Mouse (Mus musculus): ENCODE measurements at regions not wholly inside any gene's neighbourhood (a gene's known extent, or its start where the extent isn't known, plus 50 kb on each side); places are given as distances from the start of the nearest gene placed in this dataset.

DNA sequence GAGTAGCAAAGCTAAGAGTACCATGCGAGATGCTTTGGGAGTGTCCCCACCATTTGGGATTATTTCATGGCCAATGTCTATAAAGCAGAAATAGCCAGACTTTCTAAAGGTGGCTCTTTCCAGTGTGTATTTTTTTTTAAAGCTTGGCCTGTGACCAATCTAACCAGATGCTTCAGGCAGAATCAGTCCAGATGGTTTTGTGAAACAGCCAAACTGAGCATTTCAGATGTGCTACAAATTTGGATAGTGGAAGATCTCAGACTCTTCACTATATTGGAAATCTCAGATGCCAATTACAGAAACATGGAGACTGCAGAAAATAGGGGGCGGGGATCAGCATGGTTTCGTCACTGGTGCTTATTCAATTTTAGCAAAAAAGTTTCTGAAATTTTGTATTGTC is 213.6 kb upstream of the Nmur2 start:
- ATAC-seq (ENCODE audit: low FRiP score, low TSS enrichment): no peak
- Histone ChIP-seq H3K4me2 (replicated peaks; ENCODE audit: low read depth, low read length) (no peak overlapping the region), H3K27me3 (ENCODE audit: insufficient read depth, low read length) (no peaks in the 10 kb centered on the region), H3K9ac (replicated peaks; ENCODE audit: low read length) (no peak overlapping the region), H3K9me3 (ENCODE audit: low read length) (no peaks in the 10 kb centered on the region), H3K4me1 (ENCODE audit: insufficient read depth, low read length) (no peaks in the 10 kb centered on the region), H3K27ac (ENCODE audit: low read length) (no peak overlapping the region), H3K4me3 (ENCODE audit: low read length) (no peak overlapping the region), H3K36me3 (ENCODE audit: insufficient read depth, low read length) (no peaks in the 10 kb centered on the region)
- WGBS: 92% methylated on average over 3 of the region's 3 CpGs

DNA sequence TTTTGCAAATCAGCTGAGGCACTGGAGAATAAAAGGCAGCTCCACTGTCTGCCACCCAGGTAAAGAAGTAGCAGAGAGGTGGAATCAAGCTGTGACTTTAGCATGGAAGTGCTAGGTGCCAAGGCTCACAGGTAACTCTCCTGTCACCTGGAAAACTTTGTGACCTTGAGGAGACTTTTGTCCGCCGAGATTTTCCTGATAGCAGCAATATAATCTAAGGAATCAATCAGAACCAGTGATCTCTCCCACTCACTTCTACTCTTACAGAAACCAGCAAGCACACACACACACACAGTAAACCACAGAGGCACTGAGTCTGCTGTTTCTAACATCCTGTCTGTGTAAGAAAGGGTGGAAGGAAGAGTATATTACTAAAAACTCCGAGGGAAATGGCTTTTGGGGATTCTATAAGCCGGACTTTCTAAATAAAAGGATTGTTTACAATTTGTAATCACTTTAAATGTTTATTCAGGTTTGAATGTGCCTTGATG is 206.6 kb upstream of the Nmur2 start:
- no peak overlapping the region for H3K4me2 ChIP-seq (replicated peaks; ENCODE audit: low read depth, low read length)
- ATAC-seq (ENCODE audit: low FRiP score, low TSS enrichment): no peak
- no peaks in the 10 kb centered on the region for H3K9me3 ChIP-seq (ENCODE audit: low read length)
- H3K27ac ChIP-seq (ENCODE audit: low read length): no peak overlapping the region
- H3K9ac ChIP-seq (replicated peaks; ENCODE audit: low read length): no peak overlapping the region
- H3K4me3 ChIP-seq (ENCODE audit: low read length): no peak overlapping the region
- no peaks in the 10 kb centered on the region for H3K4me1 ChIP-seq (ENCODE audit: insufficient read depth, low read length)
- 43% methylated on average over 4 of the region's 4 CpGs for WGBS
- H3K27me3 ChIP-seq (ENCODE audit: insufficient read depth, low read length): no peaks in the 10 kb centered on the region
- H3K36me3 ChIP-seq (ENCODE audit: insufficient read depth, low read length): no peaks in the 10 kb centered on the region

DNA sequence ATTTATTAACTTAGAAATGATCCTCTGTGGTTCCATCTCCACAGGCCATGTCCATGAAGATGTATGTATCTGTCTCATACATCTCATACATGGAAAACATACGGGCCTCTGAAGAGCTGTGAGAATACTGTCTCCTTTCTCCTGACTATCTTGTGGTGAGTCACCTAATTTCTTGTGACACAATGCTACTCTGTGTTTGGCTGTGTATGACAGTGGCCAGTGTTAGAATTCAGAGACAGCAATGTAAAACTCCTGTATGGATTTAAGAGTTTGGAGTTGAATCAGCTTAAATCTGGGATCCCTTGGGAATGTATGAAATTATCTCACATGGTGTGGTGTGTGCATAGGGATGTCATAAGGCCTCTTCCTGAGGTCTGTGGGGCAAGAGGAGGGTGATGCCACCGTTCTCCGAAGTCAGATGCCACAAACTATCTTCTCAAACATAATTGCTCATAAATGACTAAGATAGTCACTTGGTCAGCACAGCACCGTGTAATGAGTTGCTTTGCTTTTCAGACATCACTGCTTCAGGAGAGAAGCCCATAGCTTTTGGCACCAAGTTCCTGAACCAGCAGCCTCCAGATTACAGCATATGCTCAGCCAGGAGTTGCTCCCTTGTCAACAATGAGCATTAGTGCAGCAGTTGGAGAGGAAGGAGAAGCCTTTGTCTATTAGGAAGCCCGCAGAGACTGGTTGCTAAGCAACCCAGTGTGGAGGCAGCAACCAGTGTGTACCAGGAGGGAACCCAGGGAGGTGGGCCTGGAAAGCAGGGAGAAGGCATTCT is 205.9 kb upstream of the Nmur2 start:
- no peak overlapping the region for H3K9ac ChIP-seq (replicated peaks; ENCODE audit: low read length)
- no peaks in the 10 kb centered on the region for H3K9me3 ChIP-seq (ENCODE audit: low read length)
- H3K27me3 ChIP-seq (ENCODE audit: insufficient read depth, low read length): no peaks in the 10 kb centered on the region
- no peaks in the 10 kb centered on the region for H3K4me1 ChIP-seq (ENCODE audit: insufficient read depth, low read length)
- H3K27ac ChIP-seq (ENCODE audit: low read length): no peak overlapping the region
- H3K4me2 ChIP-seq (replicated peaks; ENCODE audit: low read depth, low read length): no peak overlapping the region
- H3K4me3 ChIP-seq (ENCODE audit: low read length): no peak overlapping the region
- 57% methylated on average over 5 of the region's 5 CpGs for WGBS
- peak; percentile 35; the same call in 1 of the 2 replicates for ATAC-seq (ENCODE audit: low FRiP score, low TSS enrichment)
- H3K36me3 ChIP-seq (ENCODE audit: insufficient read depth, low read length): no peaks in the 10 kb centered on the region

DNA sequence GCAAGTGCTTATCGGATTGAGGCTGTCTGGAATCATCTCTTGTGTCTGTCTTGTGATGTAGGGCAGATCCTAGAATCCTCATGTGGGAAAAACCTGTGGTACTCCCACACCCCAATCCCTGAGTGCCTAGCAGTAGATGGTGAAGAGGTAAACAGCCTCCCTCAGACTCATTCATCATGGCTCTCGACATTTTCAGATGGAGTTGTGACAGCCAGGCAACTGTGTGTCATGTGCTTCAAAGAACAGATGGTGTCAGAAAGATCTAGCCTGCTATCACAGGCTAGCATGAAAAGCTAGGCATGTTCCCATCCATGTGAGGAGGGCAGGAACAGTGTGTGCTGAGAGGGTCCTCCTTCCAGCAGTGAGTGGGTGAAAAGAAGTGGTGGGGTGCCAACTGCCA is 204.1 kb upstream of the Nmur2 start:
- no peaks in the 10 kb centered on the region for H3K36me3 ChIP-seq (ENCODE audit: insufficient read depth, low read length)
- H3K27me3 ChIP-seq (ENCODE audit: insufficient read depth, low read length): no peaks in the 10 kb centered on the region
- 83% methylated on average over 2 of the region's 2 CpGs for WGBS
- H3K9ac ChIP-seq (replicated peaks; ENCODE audit: low read length): no peak overlapping the region
- H3K4me2 ChIP-seq (replicated peaks; ENCODE audit: low read depth, low read length): no peak overlapping the region
- no peak overlapping the region for H3K4me3 ChIP-seq (ENCODE audit: low read length)
- no peak overlapping the region for H3K27ac ChIP-seq (ENCODE audit: low read length)
- no peak for ATAC-seq (ENCODE audit: low FRiP score, low TSS enrichment)
- H3K4me1 ChIP-seq (ENCODE audit: insufficient read depth, low read length): no peaks in the 10 kb centered on the region
- H3K9me3 ChIP-seq (ENCODE audit: low read length): no peaks in the 10 kb centered on the region

DNA sequence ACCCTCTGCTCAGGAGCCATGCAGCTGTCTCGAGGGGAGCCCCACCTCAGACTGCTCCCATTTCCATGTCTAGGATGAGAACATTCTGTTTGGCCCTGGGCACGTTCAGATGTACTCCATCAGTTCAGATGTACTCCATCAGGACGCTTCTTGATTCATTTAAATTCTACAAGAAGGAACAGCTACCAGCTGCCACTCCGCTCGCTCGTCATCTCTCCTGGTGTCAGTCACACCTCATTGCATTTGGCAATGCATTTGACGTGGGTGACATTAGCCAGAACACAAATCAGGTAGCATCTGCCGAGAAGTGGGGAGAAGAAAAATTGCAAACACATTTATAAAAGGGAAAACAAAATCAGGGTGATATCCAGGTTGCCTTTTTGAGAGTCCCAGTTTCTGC is 202.6 kb upstream of the Nmur2 start:
- 74% methylated on average over 8 of the region's 8 CpGs for whole genome bisulfite sequencing

DNA sequence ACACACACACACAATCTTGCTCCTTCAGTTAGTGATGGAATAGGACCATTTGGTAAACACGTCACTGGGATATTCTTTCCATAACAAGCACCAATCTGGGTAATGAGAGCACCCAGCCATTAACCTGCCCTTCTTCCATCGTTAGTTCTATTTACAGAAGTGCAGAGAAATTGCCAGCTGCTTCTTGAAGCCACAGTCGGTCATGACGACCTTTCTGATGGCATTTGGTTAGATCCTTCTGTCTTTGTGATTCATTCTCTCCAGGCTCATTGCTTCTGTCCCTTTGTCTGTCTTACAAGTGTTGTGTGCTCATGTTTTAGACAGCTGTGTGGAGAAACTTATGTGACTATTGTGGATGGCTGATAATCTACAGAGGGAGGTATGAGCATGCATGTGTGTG is 197.9 kb upstream of the Nmur2 start:
- Histone ChIP-seq H3K4me2 (replicated peaks; ENCODE audit: low read depth, low read length) (no peak overlapping the region), H3K9ac (replicated peaks; ENCODE audit: low read length) (no peak overlapping the region), H3K27ac (ENCODE audit: low read length) (no peak overlapping the region), H3K27me3 (ENCODE audit: insufficient read depth, low read length) (no peaks in the 10 kb centered on the region), H3K36me3 (ENCODE audit: insufficient read depth, low read length) (no peaks in the 10 kb centered on the region), H3K4me1 (ENCODE audit: insufficient read depth, low read length) (no peaks in the 10 kb centered on the region), H3K9me3 (ENCODE audit: low read length) (no peaks in the 10 kb centered on the region), H3K4me3 (ENCODE audit: low read length) (no peak overlapping the region)
- 45% methylated on average over 4 of the region's 4 CpGs for WGBS
- no peak for ATAC-seq (ENCODE audit: low FRiP score, low TSS enrichment)

More for the DNA sequence above, 202.6 kb upstream of the Nmur2 start:
- H3K27ac ChIP-seq (ENCODE audit: low read length): no peak overlapping the region
- H3K36me3 ChIP-seq (ENCODE audit: insufficient read depth, low read length): no peaks in the 10 kb centered on the region
- no peaks in the 10 kb centered on the region for H3K27me3 ChIP-seq (ENCODE audit: insufficient read depth, low read length)
- ATAC-seq (ENCODE audit: low FRiP score, low TSS enrichment): no peak
- H3K9me3 ChIP-seq (ENCODE audit: low read length): no peaks in the 10 kb centered on the region
- H3K4me2 ChIP-seq (replicated peaks; ENCODE audit: low read depth, low read length): no peak overlapping the region
- H3K4me1 ChIP-seq (ENCODE audit: insufficient read depth, low read length): no peaks in the 10 kb centered on the region
- H3K4me3 ChIP-seq (ENCODE audit: low read length): no peak overlapping the region
- no peak overlapping the region for H3K9ac ChIP-seq (replicated peaks; ENCODE audit: low read length)

DNA sequence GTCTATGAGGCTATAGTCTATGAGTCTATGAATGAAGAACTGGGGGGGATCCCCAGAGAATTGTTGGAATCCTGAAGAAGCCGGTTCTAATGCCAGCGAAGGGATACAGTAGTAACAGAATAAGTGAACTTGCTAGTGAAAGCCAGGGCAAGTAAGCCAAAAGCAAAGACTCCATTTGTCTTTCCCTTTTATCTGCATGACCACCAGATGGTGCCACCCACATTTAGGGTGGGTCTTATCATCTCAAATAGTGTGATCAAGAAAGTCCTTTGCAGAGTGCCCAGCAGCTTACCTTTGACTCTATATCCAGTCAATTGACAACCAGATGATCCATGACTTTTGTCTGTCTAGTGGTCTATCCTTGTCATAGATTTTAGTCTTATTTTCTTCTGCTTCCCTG is 184.2 kb upstream of the Nmur2 start:
- Histone ChIP-seq H3K27ac (ENCODE audit: low read length) (no peak overlapping the region), H3K4me3 (ENCODE audit: low read length) (no peak overlapping the region), H3K4me1 (ENCODE audit: insufficient read depth, low read length) (no peaks in the 10 kb centered on the region), H3K9ac (replicated peaks; ENCODE audit: low read length) (no peak overlapping the region), H3K27me3 (ENCODE audit: insufficient read depth, low read length) (no peaks in the 10 kb centered on the region), H3K4me2 (replicated peaks; ENCODE audit: low read depth, low read length) (no peak overlapping the region), H3K36me3 (ENCODE audit: insufficient read depth, low read length) (no peaks in the 10 kb centered on the region), H3K9me3 (ENCODE audit: low read length) (no peaks in the 10 kb centered on the region)
- WGBS: 94% methylated on average over 2 of the region's 2 CpGs
- no peak for ATAC-seq (ENCODE audit: low FRiP score, low TSS enrichment)

DNA sequence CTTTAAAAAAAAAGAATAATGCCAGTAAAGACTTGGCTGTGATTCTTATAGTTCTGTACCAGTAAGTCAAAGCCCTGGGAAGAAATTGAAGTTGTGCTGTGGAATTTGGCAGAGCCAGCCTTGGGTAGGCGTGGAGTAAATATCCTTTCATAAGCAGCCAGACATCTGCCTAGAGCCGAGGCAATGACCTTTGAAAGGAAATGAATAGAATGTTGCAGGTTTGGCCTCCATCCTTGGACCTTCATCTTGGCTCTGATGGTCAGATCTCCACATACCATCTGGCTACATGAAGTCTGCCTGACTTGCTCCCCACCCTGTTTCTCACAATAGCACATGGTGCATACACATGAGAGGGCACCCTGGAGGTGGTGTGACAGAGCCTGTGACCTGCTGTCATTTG is 174.9 kb upstream of the Nmur2 start:
- Histone ChIP-seq H3K9me3 (ENCODE audit: low read length) (no peaks in the 10 kb centered on the region), H3K9ac (replicated peaks; ENCODE audit: low read length) (no peak overlapping the region), H3K4me2 (replicated peaks; ENCODE audit: low read depth, low read length) (no peak overlapping the region), H3K27ac (ENCODE audit: low read length) (no peak overlapping the region), H3K4me1 (ENCODE audit: insufficient read depth, low read length) (no peaks in the 10 kb centered on the region), H3K36me3 (ENCODE audit: insufficient read depth, low read length) (no peaks in the 10 kb centered on the region), H3K27me3 (ENCODE audit: insufficient read depth, low read length) (no peaks in the 10 kb centered on the region), H3K4me3 (ENCODE audit: low read length) (no peak overlapping the region)
- 91% methylated on average over 2 of the region's 2 CpGs for WGBS
- ATAC-seq (ENCODE audit: low FRiP score, low TSS enrichment): no peak

DNA sequence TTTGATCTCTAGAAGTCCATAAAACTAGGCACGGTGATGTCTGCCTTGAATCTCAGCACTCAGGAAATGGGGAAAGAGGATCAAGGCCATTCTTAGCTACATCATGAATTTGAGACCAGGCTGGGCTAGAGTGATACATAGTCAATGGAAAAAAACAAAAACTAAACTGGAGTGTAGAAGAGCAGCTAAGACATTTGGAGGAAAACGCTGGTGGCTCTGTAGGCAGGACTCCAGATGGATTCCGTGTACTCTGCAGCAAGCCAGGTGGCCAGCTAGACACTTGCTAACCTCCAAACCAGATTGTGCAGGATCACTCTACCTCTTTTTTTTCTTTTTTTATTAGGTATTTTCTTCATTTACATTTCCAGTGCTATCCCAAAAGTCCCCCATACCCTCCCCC is 161.0 kb upstream of the Nmur2 start:
- no peak overlapping the region for H3K4me3 ChIP-seq (ENCODE audit: low read length)
- H3K4me1 ChIP-seq (ENCODE audit: insufficient read depth, low read length): no peaks in the 10 kb centered on the region
- 89% methylated on average over 3 of the region's 3 CpGs for WGBS
- H3K27me3 ChIP-seq (ENCODE audit: insufficient read depth, low read length): no peaks in the 10 kb centered on the region
- H3K27ac ChIP-seq (ENCODE audit: low read length): no peak overlapping the region
- no peak for ATAC-seq (ENCODE audit: low FRiP score, low TSS enrichment)
- no peaks in the 10 kb centered on the region for H3K9me3 ChIP-seq (ENCODE audit: low read length)
- no peaks in the 10 kb centered on the region for H3K36me3 ChIP-seq (ENCODE audit: insufficient read depth, low read length)
- H3K9ac ChIP-seq (replicated peaks; ENCODE audit: low read length): no peak overlapping the region
- H3K4me2 ChIP-seq (replicated peaks; ENCODE audit: low read depth, low read length): no peak overlapping the region

DNA sequence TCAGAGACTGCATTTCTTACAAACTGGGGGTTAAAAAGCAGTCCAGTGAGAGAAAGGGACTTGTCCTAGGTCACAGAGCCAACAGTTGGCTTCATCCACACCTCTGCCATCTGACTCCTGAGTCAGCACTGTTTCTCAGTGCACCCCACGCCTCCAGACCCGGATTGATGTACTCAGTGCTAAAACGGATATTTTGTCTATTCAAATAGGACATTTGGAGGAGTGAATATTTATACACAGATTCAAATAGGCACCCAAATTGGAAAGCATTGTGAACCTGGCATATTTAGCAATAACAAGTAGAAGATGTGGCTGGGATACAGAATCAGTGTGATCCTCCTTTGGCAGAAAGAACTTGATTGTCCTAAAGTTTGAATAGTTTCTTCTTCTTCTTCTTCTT is 154.5 kb upstream of the Nmur2 start:
- 74% methylated on average over 3 of the region's 3 CpGs for WGBS
- H3K36me3 ChIP-seq (ENCODE audit: insufficient read depth, low read length): no peaks in the 10 kb centered on the region
- no peaks in the 10 kb centered on the region for H3K27me3 ChIP-seq (ENCODE audit: insufficient read depth, low read length)
- no peak overlapping the region for H3K27ac ChIP-seq (ENCODE audit: low read length)
- no peak overlapping the region for H3K4me2 ChIP-seq (replicated peaks; ENCODE audit: low read depth, low read length)
- no peak for ATAC-seq (ENCODE audit: low FRiP score, low TSS enrichment)
- no peak overlapping the region for H3K4me3 ChIP-seq (ENCODE audit: low read length)
- H3K4me1 ChIP-seq (ENCODE audit: insufficient read depth, low read length): no peaks in the 10 kb centered on the region
- no peaks in the 10 kb centered on the region for H3K9me3 ChIP-seq (ENCODE audit: low read length)
- no peak overlapping the region for H3K9ac ChIP-seq (replicated peaks; ENCODE audit: low read length)
